ENCODE assay signal across 8 mouse cellular contexts in the genomic region with DNA sequence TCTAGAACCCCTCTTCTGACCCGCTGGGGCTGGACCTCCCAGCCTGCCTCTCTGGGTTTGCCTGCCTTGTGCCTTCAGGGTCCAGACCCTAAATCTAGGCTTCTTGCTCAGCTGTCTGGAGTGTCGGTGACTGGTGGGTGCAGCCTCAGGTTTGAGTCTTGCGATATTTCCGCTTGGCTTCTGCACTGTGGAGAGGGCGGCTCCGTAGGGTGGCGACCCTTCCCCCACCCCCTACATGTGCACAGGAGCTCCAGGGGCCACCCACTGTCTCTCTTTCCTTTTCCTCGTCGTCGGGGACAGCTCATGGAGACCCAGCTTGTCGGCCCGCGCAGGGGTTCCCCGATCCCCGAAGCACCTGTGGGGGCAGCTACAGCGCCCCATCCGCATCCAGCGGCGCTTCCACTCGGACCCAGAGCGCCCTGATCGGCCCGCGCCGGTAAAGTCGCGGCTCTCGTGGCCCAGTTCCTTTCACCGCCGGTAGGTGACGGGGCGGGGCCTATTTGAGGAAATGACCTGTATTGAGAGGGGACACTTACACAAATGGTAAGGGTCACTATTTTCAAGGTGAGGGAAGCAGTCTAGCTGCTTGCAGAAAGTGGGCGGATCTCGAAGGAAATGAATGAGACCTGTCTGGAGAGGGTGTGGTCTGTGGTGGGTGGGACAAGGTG. TPM values are rescaled to one million over a fixed set of nuclear protein-coding genes. Genes with fewer than 3 reads are reported as not detected.
DNase-seq lines count a peak whose midpoint lies in the region; ATAC-seq and TF ChIP-seq lines count a peak whose summit lies in the region.

No protein-coding gene starts in this region.

- H3K4me2 ChIP-seq in heart, embryonic 12.5 days: peak overlapping the region; percentile 65
- peak overlapping the region; percentile 51 for H3K4me2 ChIP-seq in heart, postnatal 0 days (ENCODE audit: low read depth, low read length)
- peak overlapping the region; percentile 57 for H3K4me2 ChIP-seq in lung, embryonic 16.5 days (ENCODE audit: low read depth, low read length)

- no peak for TF ChIP-seq EP300 in heart, postnatal 0 days (IDR thresholded peaks at IDR 0.05; ENCODE audit: low read depth)

- H3K27ac ChIP-seq in heart, embryonic 12.5 days (ENCODE audit: poor library complexity, severe bottlenecking): no peak overlapping the region
- H3K27ac ChIP-seq in heart, postnatal 0 days (ENCODE audit: low read depth): no peak overlapping the region
- no peak overlapping the region for H3K27ac ChIP-seq in lung, embryonic 16.5 days (ENCODE audit: low read length)

- TF ChIP-seq CTCF in G1E (IDR thresholded peaks at IDR 0.05; ENCODE audit: low read depth, low read length): no peak
- TF ChIP-seq CTCF in heart, postnatal 0 days (IDR thresholded peaks at IDR 0.05; ENCODE audit: low read depth): no peak

- WGBS in heart, embryonic 12.5 days: 3% methylated on average over 34 of the region's 34 CpGs
- WGBS in heart, postnatal 0 days: 3% methylated on average over 32 of the region's 34 CpGs
- 2% methylated on average over 34 of the region's 34 CpGs for WGBS in lung, embryonic 16.5 days

- intact Hi-C loops in heart, postnatal 14 days (cut with DNase I): no loop called here

- no peaks in the 10 kb centered on the region for H3K9me3 ChIP-seq in heart, embryonic 12.5 days (replicated peaks)
- no peaks in the 10 kb centered on the region for H3K9me3 ChIP-seq in G1E (replicated peaks)
- no peaks in the 10 kb centered on the region for H3K9me3 ChIP-seq in heart, postnatal 0 days (replicated peaks; ENCODE audit: control insufficient read depth, low read length)
- H3K9me3 ChIP-seq in lung, embryonic 16.5 days (ENCODE audit: control insufficient read depth, low read length): no peaks in the 10 kb centered on the region

- peaks cover 6% of the 10 kb centered on the region for H3K4me1 ChIP-seq in heart, embryonic 12.5 days (replicated peaks)
- H3K4me1 ChIP-seq in G1E (ENCODE audit: insufficient read depth, low read depth, low read length): peaks cover 14% of the 10 kb centered on the region
- no peaks in the 10 kb centered on the region for H3K4me1 ChIP-seq in heart, postnatal 0 days (ENCODE audit: control insufficient read depth, insufficient read depth)
- H3K4me1 ChIP-seq in lung, embryonic 16.5 days (replicated peaks; ENCODE audit: control insufficient read depth, insufficient read depth, low read length): peaks cover 4% of the 10 kb centered on the region; the same call in 1 of the 2 replicates

- H3K9ac ChIP-seq in heart, embryonic 12.5 days: no peak overlapping the region
- no peak overlapping the region for H3K9ac ChIP-seq in heart, postnatal 0 days (replicated peaks; ENCODE audit: low read depth, low read length)
- H3K9ac ChIP-seq in lung, embryonic 16.5 days (ENCODE audit: low read length): peak overlapping the region; percentile 55

- ATAC-seq in heart, embryonic 12.5 days (ENCODE audit: insufficient number of reproducible peaks, low FRiP score): peak; percentile 29; the same call in 1 of the 2 replicates
- ATAC-seq in G1E (ENCODE audit: extremely low read depth, insufficient number of reproducible peaks, low FRiP score, poor library complexity, severe bottlenecking): no peak
- ATAC-seq in heart, postnatal 0 days (ENCODE audit: insufficient read depth, low read depth): no peak
- peak; percentile 36; the same call in 1 of the 2 replicates for ATAC-seq in lung, embryonic 16.5 days (ENCODE audit: low read depth)

- H3K4me3 ChIP-seq in heart, embryonic 12.5 days: peak overlapping the region; percentile 39
- peak overlapping the region; percentile 55; the same call in 1 of the 2 replicates for H3K4me3 ChIP-seq in G1E (ENCODE audit: low read depth, low read length)
- peak overlapping the region; percentile 27 for H3K4me3 ChIP-seq in heart, postnatal 0 days (ENCODE audit: low read depth, low read length)
- peak overlapping the region; percentile 41 for H3K4me3 ChIP-seq in lung, embryonic 16.5 days (ENCODE audit: low read length)

- no peaks in the 10 kb centered on the region for H3K36me3 ChIP-seq in heart, embryonic 12.5 days
- H3K36me3 ChIP-seq in G1E (replicated peaks): no peaks in the 10 kb centered on the region
- H3K36me3 ChIP-seq in heart, postnatal 0 days (replicated peaks; ENCODE audit: control insufficient read depth, insufficient read depth, low read length): no peaks in the 10 kb centered on the region
- H3K36me3 ChIP-seq in lung, embryonic 16.5 days (ENCODE audit: control insufficient read depth, insufficient read depth, low read length): no peaks in the 10 kb centered on the region

- H3K27me3 ChIP-seq in heart, embryonic 12.5 days (replicated peaks): peaks cover 74% of the 10 kb centered on the region
- H3K27me3 ChIP-seq in G1E (ENCODE audit: insufficient read depth, low read length): peaks cover 59% of the 10 kb centered on the region
- H3K27me3 ChIP-seq in heart, postnatal 0 days (ENCODE audit: control insufficient read depth, insufficient read depth, low read length): peaks cover 63% of the 10 kb centered on the region
- H3K27me3 ChIP-seq in lung, embryonic 16.5 days (ENCODE audit: control insufficient read depth, insufficient read depth, low read depth, low read length): peaks cover 23% of the 10 kb centered on the region

- DNase-seq in heart, postnatal 14 days: no peak
- no peak for DNase-seq in G1E (ENCODE audit: low spot score)
- no peak for DNase-seq in heart, postnatal 0 days (ENCODE audit: low spot score)
- DNase-seq in spleen, postnatal 36 days (ENCODE audit: low spot score in 2 of 2): peak; percentile 72 to 75
- no peak for DNase-seq in urinary bladder, adult 2 months (ENCODE audit: low spot score)
- DNase-seq in adrenal gland, adult 8-10 months: no peak

RNA-seq across cellular contexts. Expression of a gene that starts 6.4 kb away (rescaled TPM):
- polyA plus RNA-seq in heart, embryonic 12.5 days (2016; fragmentation: Nextera tagmentation; extraction: Ambion mirVana): 0.05 and 0.09 TPM in 2 replicates
- total RNA-seq in heart, postnatal 14 days (2021): 1 to 10 TPM; 4.5 to 4.6 TPM
- total RNA-seq in G1E (2014; fragmentation: Nextera tagmentation) (0.83 TPM in 1 of 2 replicates, not detected in the other), G1E (2017) (0.22 TPM in 1 of 2 replicates, not detected in the other)
- 0.41 and 0.95 TPM in 2 replicates for polyA plus RNA-seq in G1E (2012)
- total RNA-seq in heart, postnatal 0 days (2014; rRNA removed; ENCODE audit: low replicate concordance): 0.42 and 1.2 TPM in 2 replicates
- polyA plus RNA-seq in heart, postnatal 0 days (2015; fragmentation: Nextera tagmentation; extraction: Ambion mirVana): 0.44 and 0.56 TPM in 2 replicates
- polyA plus RNA-seq in lung, embryonic 16.5 days (2015; fragmentation: Nextera tagmentation; extraction: Ambion mirVana): 0.10 and 0.19 TPM in 2 replicates
- 0.54 and 0.59 TPM in 2 replicates for polyA plus RNA-seq in urinary bladder, adult 2 months (2012; rRNA removed)
- total RNA-seq in adrenal gland, adult 8-10 months (2022): under 1 TPM; 0.26 to 0.86 (median 0.30) TPM

RNA-seq across cellular contexts. Expression of a gene that starts 11.6 kb away (rescaled TPM):
- not detected in 2 replicates for polyA plus RNA-seq in heart, embryonic 12.5 days (2016; fragmentation: Nextera tagmentation; extraction: Ambion mirVana)
- not detected for total RNA-seq in heart, postnatal 14 days (2021)
- total RNA-seq in G1E (2014; fragmentation: Nextera tagmentation) (1.6 and 3.7 TPM in 2 replicates), G1E (2017) (0.93 and 2.8 TPM in 2 replicates)
- 0.66 and 0.68 TPM in 2 replicates for polyA plus RNA-seq in G1E (2012)
- not detected in 2 replicates for total RNA-seq in heart, postnatal 0 days (2014; rRNA removed; ENCODE audit: low replicate concordance)
- polyA plus RNA-seq in heart, postnatal 0 days (2015; fragmentation: Nextera tagmentation; extraction: Ambion mirVana): not detected in 2 replicates
- polyA plus RNA-seq in lung, embryonic 16.5 days (2015; fragmentation: Nextera tagmentation; extraction: Ambion mirVana): 0.26 TPM in 1 of 2 replicates, not detected in the other
- 0.46 and 0.56 TPM in 2 replicates for polyA plus RNA-seq in urinary bladder, adult 2 months (2012; rRNA removed)
- not detected for total RNA-seq in adrenal gland, adult 8-10 months (2022)

RNA-seq across cellular contexts. Expression of a gene that starts 24.5 kb away (rescaled TPM):
- 19.1 and 19.2 TPM in 2 replicates for polyA plus RNA-seq in heart, embryonic 12.5 days (2016; fragmentation: Nextera tagmentation; extraction: Ambion mirVana)
- total RNA-seq in heart, postnatal 14 days (2021): 10 to 100 TPM; 51.6 to 51.9 TPM
- total RNA-seq in G1E (2014; fragmentation: Nextera tagmentation): 11.2 and 11.4 TPM in 2 replicates
- 4.6 and 7.0 TPM in 2 replicates for total RNA-seq in G1E (2017)
- 10.8 and 15.4 TPM in 2 replicates for polyA plus RNA-seq in G1E (2012)
- 21.4 and 40.3 TPM in 2 replicates for total RNA-seq in heart, postnatal 0 days (2014; rRNA removed; ENCODE audit: low replicate concordance)
- 32.7 and 32.8 TPM in 2 replicates for polyA plus RNA-seq in heart, postnatal 0 days (2015; fragmentation: Nextera tagmentation; extraction: Ambion mirVana)
- polyA plus RNA-seq in lung, embryonic 16.5 days (2015; fragmentation: Nextera tagmentation; extraction: Ambion mirVana): 14.8 and 16.2 TPM in 2 replicates
- 34.1 and 35.3 TPM in 2 replicates for polyA plus RNA-seq in urinary bladder, adult 2 months (2012; rRNA removed)
- 10 to 100 TPM; 59.6 to 90.1 (median 74.4) TPM for total RNA-seq in adrenal gland, adult 8-10 months (2022)

RNA-seq across cellular contexts. Expression of a gene that starts 26.7 kb away (rescaled TPM):
- 0.04 and 0.06 TPM in 2 replicates for polyA plus RNA-seq in heart, embryonic 12.5 days (2016; fragmentation: Nextera tagmentation; extraction: Ambion mirVana)
- under 1 TPM; 0.10 to 0.12 TPM for total RNA-seq in heart, postnatal 14 days (2021)
- total RNA-seq in G1E (2014; fragmentation: Nextera tagmentation) (not detected in 2 replicates), G1E (2017) (0.05 and 0.06 TPM in 2 replicates)
- 0.02 TPM in 1 of 2 replicates, not detected in the other for polyA plus RNA-seq in G1E (2012)
- not detected in 2 replicates for total RNA-seq in heart, postnatal 0 days (2014; rRNA removed; ENCODE audit: low replicate concordance)
- polyA plus RNA-seq in heart, postnatal 0 days (2015; fragmentation: Nextera tagmentation; extraction: Ambion mirVana): not detected in 2 replicates
- polyA plus RNA-seq in lung, embryonic 16.5 days (2015; fragmentation: Nextera tagmentation; extraction: Ambion mirVana): not detected in 2 replicates
- polyA plus RNA-seq in urinary bladder, adult 2 months (2012; rRNA removed): not detected in 2 replicates
- under 1 TPM in 3 of 4 experiments, not detected in 1; 0.07 to 0.09 (median 0.08) TPM for total RNA-seq in adrenal gland, adult 8-10 months (2022)

RNA-seq across cellular contexts. Expression of a gene that starts 30.8 kb away (rescaled TPM):
- 37.2 and 37.9 TPM in 2 replicates for polyA plus RNA-seq in heart, embryonic 12.5 days (2016; fragmentation: Nextera tagmentation; extraction: Ambion mirVana)
- 10 to 100 TPM; 29.3 to 29.9 TPM for total RNA-seq in heart, postnatal 14 days (2021)
- total RNA-seq in G1E (2014; fragmentation: Nextera tagmentation) (63.1 and 67.1 TPM in 2 replicates), G1E (2017) (13.5 and 13.9 TPM in 2 replicates)
- polyA plus RNA-seq in G1E (2012): 89.1 and 101 TPM in 2 replicates
- 26.6 and 56.3 TPM in 2 replicates for total RNA-seq in heart, postnatal 0 days (2014; rRNA removed; ENCODE audit: low replicate concordance)
- 50.3 and 54.0 TPM in 2 replicates for polyA plus RNA-seq in heart, postnatal 0 days (2015; fragmentation: Nextera tagmentation; extraction: Ambion mirVana)
- polyA plus RNA-seq in lung, embryonic 16.5 days (2015; fragmentation: Nextera tagmentation; extraction: Ambion mirVana): 37.1 and 39.2 TPM in 2 replicates
- polyA plus RNA-seq in urinary bladder, adult 2 months (2012; rRNA removed): 38.2 and 41.9 TPM in 2 replicates
- 100 to 1,000 TPM; 106 to 166 (median 126) TPM for total RNA-seq in adrenal gland, adult 8-10 months (2022)

Comparison
In these comparisons a context has a peak if more than half of its experiments do, and no peak if none do; other contexts are left out.
1. ATAC-seq: peak in heart, embryonic 12.5 days (single experiment) and lung, embryonic 16.5 days (single experiment); none in G1E (single experiment) and heart, postnatal 0 days (single experiment).
2. DNase-seq: peak in spleen, postnatal 36 days (2 of 2); none in heart, postnatal 14 days (0 of 2), G1E (single experiment), heart, postnatal 0 days (single experiment), urinary bladder, adult 2 months (single experiment) and adrenal gland, adult 8-10 months (single experiment).
3. Peak in every context shown above with its lines, with median percentiles within 50 percentile points of each other: H3K4me2 ChIP-seq and H3K4me3 ChIP-seq.